Mouse (Mus musculus): ENCODE results near the gene Apaf1.

DNA sequence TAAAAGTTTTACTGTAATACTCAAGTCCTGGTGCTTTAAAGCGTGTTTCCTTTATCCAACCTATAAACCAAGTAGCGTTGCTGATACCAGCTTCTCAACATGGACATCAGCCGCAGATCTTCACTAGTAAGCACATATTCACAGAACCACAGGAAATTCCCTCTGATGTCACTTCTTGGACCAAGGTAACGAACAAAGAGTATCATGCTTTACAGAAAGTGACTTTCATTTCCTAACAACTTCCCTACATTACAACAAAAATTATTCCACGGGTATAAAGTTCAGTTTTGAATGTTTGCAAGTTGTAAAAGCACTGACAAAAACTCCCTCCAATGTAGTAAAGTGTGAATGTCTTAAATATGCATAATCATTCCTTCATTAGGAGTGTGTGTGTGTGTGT is 2.0 kb downstream of the Apaf1 start:
- TF ChIP-seq POLR2A (IDR thresholded peaks at IDR 0.05; ENCODE audit: extremely low read depth, insufficient read depth, low read length) = no peak
- TF ChIP-seq CTCF (IDR thresholded peaks at IDR 0.05; ENCODE audit: low read depth, low read length) = no peak
